Mouse (Mus musculus) liver, postnatal 0 days (tissue): ENCODE measurements around the gene Gm13278. TPM values are rescaled to one million over a fixed set of nuclear protein-coding genes. Genes with fewer than 3 reads are reported as not detected.
A peak's percentile ranks its signal among the peaks of the same experiment; 100 is the strongest.
"Not testable (repeated sequence)": the region's sequence is repeated elsewhere in the genome, so short reads cannot be mapped to it uniquely, and the experiment has no call there.

Source experiments
- ATAC-seq: fragments of 200-750 bp; cut with Nextera tagmentation; 2 replicates; pipeline ENCODE4 v1.8.0; 2017; ENCODE audit warnings: mild to moderate bottlenecking, moderate library complexity
- DNase-seq: peaks from one replicate; pipeline ENCODE4 v3.0.0-alpha.2; 2016
- H3K27ac ChIP-seq: fragments of 300-500 bp; sonication (generic); 2 replicates; pipeline ENCODE4 v1.5.1; 2014; ENCODE audit warnings: antibody characterized with exemption, moderate library complexity, mild to moderate bottlenecking, low read depth
- H3K27me3 ChIP-seq: fragments of 300-500 bp; sonication (generic); 2 replicates; pipeline ENCODE4 v1.6.1; 2014; ENCODE audit warnings: low read length, control low read depth, mixed read lengths; ENCODE audit not compliant: insufficient read depth
- H3K36me3 ChIP-seq: fragments of 300-500 bp; sonication (generic); replicated peaks from 2 replicates; pipeline ENCODE4 v1.6.1; 2014; ENCODE audit warnings: mild to moderate bottlenecking, control low read depth, low read length, moderate library complexity, mixed read lengths; ENCODE audit not compliant: insufficient read depth
- H3K4me1 ChIP-seq: fragments of 300-500 bp; sonication (generic); 2 replicates; pipeline ENCODE4 v1.6.1; 2014; ENCODE audit warnings: antibody characterized with exemption, mild to moderate bottlenecking, control low read depth; ENCODE audit not compliant: insufficient read depth
- H3K4me2 ChIP-seq: fragments of 300-500 bp; sonication (generic); 2 replicates; pipeline ENCODE4 v1.6.1; 2014; ENCODE audit warnings: low read depth, mild to moderate bottlenecking, low read length, moderate library complexity, mixed read lengths
- H3K4me3 ChIP-seq: fragments of 300-500 bp; sonication (generic); 2 replicates; pipeline ENCODE4 v1.5.1; 2014; ENCODE audit warnings: low read depth, low read length
- H3K9ac ChIP-seq: fragments of 300-500 bp; sonication (generic); replicated peaks from 2 replicates; pipeline ENCODE4 v1.6.1; 2014; ENCODE audit warnings: mild to moderate bottlenecking, moderate library complexity
- H3K9me3 ChIP-seq: fragments of 300-500 bp; sonication (generic); 2 replicates; pipeline ENCODE4 v1.6.1; 2016; ENCODE audit warnings: mild to moderate bottlenecking, control low read depth, low read length, mixed read lengths
- CTCF ChIP-seq: sonication (generic); IDR thresholded peaks from 2 replicates; pipeline ENCODE4 v1.5.1; 2016; ENCODE audit warnings: antibody characterized with exemption, low read depth
- EP300 ChIP-seq: IDR thresholded peaks from 2 replicates; pipeline ENCODE4 v1.6.1; 2016; ENCODE audit warnings: antibody characterized with exemption, low read depth, mild to moderate bottlenecking
- WGBS: fragments of 180-500 bp; shearing (Covaris S2); extraction: QIAGEN DNeasy Blood & Tissue Kit; methylation state at CpG from one replicate; pipeline ENCODE4 v1.1.7; 2014; ENCODE audit not compliant: insufficient replicate concordance; 5-methylcytosine and 5-hydroxymethylcytosine counted together
- polyA plus RNA-seq: library from polyadenylated mRNA; unstranded; fragments of >200 nt; fragmentation: Nextera tagmentation; extraction: Ambion mirVana; gene quantifications from 2 replicates; pipeline ENCODE4 v1.2.1, GENCODE M21; 2015

Gm13278 gene
- polyA plus RNA-seq, 1 experiment from 2014 or later: not detected

DNA sequence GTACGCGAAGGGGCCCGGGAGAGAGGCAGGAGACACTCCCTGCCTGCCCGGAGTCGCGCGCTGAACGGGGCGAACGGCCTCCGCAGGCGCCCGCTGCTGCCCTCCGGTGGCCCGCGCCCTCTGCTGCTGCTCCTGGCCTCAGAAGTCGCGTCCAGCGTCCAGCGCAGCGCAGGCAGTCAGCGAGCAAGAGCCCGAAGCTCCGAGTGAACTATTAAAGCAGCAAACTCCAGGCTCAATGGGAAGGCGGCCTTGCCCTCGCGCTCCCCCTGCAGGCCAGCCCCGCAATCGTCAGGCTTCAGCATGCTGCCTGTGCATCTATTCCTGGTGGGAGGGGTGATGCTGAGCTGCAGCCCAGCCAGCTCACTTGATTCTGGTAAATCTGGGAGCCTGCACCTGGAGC lies 11.6 kb downstream of the Gm13278 start, which contains the start of gene Gm13287:
Gm13287 (plus strand) TSS at position 301 of the 400 bp plus-strand sequence.
- not testable (repeated sequence) for H3K27me3 ChIP-seq, H3K9me3 ChIP-seq, H3K27ac ChIP-seq, H3K9ac ChIP-seq, H3K4me3 ChIP-seq, H3K36me3 ChIP-seq, H3K4me1 ChIP-seq, H3K4me2 ChIP-seq, DNase-seq, ATAC-seq
- no CpG with 5 or more reads among the region's 29 CpGs for WGBS

DNA sequence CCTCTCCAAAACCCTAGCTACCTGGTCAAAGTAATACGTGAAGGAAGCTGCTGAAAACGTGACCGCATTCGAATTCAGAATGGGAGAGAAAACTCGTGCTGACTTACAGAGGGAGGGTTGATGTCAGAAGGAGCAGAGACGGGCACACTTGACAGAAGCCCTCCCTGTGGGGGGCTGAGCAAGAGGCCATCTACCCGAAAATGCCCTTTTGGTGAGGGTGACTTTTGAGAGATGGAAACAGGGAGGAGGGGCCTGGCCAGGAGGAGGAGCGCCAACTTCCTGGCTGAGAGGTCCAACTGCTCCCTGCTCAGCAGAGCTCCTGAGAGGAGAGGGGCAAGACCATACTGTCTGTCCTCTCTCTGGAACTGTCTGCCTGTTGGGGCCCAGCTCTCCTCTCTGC lies 13.9 kb downstream of the Gm13278 start, which contains the start of gene Gm13288:
Gm13288 (plus strand) TSS at position 301 of the 400 bp plus-strand sequence.
- not testable (repeated sequence) for ATAC-seq, H3K9me3 ChIP-seq, H3K4me3 ChIP-seq, H3K27me3 ChIP-seq, H3K27ac ChIP-seq, H3K4me1 ChIP-seq, H3K4me2 ChIP-seq, DNase-seq, H3K9ac ChIP-seq, H3K36me3 ChIP-seq
- WGBS: no CpG with 5 or more reads among the region's 8 CpGs

DNA sequence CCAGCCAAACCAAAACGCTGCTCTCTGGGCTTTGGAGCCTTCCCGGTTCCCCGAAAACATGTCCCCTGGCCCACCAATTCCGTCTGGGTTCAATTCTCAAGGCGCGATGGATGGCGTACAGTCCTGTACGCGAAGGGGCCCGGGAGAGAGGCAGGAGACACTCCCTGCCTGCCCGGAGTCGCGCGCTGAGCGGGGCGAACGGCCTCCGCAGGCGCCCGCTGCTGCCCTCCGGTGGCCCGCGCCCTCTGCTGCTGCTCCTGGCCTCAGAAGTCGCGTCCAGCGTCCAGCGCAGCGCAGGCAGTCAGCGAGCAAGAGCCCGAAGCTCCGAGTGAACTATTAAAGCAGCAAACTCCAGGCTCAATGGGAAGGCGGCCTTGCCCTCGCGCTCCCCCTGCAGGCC lies 14.4 kb downstream of the Gm13278 start:
- H3K27ac ChIP-seq, H3K36me3 ChIP-seq, ATAC-seq, H3K27me3 ChIP-seq, H3K9me3 ChIP-seq, H3K9ac ChIP-seq, H3K4me2 ChIP-seq, H3K4me3 ChIP-seq, DNase-seq, H3K4me1 ChIP-seq: not testable (repeated sequence)
- whole genome bisulfite sequencing: no CpG with 5 or more reads among the region's 34 CpGs
- peak; percentile 41 for TF ChIP-seq CTCF

DNA sequence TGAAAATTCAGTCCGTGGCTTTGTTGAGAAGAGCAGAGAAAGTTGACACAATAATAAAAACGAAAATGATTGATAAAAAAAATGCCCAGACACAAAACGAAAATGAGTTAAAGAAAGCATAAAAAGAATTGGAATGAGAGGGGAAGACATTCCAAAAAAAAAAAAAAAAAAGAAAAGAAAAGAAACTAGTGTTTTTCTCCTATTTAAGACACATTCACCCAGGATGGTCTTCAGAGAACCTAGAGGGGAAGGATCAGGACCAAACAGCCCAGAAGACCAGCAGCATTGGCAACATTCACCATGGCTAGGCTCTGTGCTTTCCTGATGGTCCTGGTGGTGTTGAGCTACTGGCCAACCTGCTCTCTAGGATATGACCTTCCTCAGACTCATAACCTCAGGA lies 24.6 kb downstream of the Gm13278 start, which contains the start of gene Ifna7:
Ifna7 (plus strand) TSS at position 301 of the 400 bp plus-strand sequence.
- TF ChIP-seq CTCF (no peak), EP300 (no peak)
- 53% methylated on average over 3 of the region's 3 CpGs for WGBS
- H3K4me1 ChIP-seq: no peaks in the 10 kb centered on the region

DNA sequence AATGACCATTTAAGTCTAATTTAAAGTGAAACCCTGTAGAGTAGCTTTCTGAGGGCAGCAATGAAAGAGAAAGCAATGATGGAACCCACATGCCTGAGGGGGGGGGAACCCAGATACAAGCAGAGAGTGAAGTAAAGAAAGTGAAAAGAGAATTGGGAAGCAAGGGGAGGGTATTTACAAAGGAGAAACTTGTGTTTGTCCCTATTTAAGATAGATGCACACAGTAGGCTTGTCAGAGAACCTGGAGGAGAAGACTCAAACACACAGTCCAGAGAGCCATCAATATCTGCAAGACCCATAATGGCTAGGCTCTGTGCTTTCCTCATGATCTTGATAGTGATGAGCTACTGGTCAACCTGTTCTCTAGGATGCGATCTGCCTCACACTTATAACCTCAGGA lies 28.3 kb downstream of the Gm13278 start, which contains the start of gene Ifna11:
Ifna11 (plus strand) TSS at position 301 of the 400 bp plus-strand sequence.
- no peaks in the 10 kb centered on the region for H3K36me3 ChIP-seq
- no peaks in the 10 kb centered on the region for H3K27me3 ChIP-seq
- no peak within 1 kb of the TSS for H3K27ac ChIP-seq
- no peaks in the 10 kb centered on the region for H3K9me3 ChIP-seq
- no peak within 1 kb of the TSS for H3K9ac ChIP-seq
- no peak for DNase-seq
- TF ChIP-seq EP300 (no peak), CTCF (no peak)
- ATAC-seq: no peak
- 60% methylated on average over 1 of the region's 1 CpGs for WGBS
- no peak within 1 kb of the TSS for H3K4me2 ChIP-seq
- H3K4me1 ChIP-seq: no peaks in the 10 kb centered on the region
- no peak within 1 kb of the TSS for H3K4me3 ChIP-seq

More for the DNA sequence above, 24.6 kb downstream of the Gm13278 start, which contains the start of gene Ifna7:
- Histone ChIP-seq H3K27ac (no peak within 1 kb of the TSS), H3K4me3 (no peak within 1 kb of the TSS), H3K9me3 (no peaks in the 10 kb centered on the region), H3K36me3 (no peaks in the 10 kb centered on the region), H3K27me3 (no peaks in the 10 kb centered on the region), H3K4me2 (no peak within 1 kb of the TSS), H3K9ac (no peak within 1 kb of the TSS)
- DNase-seq (no peak), ATAC-seq (no peak)

DNA sequence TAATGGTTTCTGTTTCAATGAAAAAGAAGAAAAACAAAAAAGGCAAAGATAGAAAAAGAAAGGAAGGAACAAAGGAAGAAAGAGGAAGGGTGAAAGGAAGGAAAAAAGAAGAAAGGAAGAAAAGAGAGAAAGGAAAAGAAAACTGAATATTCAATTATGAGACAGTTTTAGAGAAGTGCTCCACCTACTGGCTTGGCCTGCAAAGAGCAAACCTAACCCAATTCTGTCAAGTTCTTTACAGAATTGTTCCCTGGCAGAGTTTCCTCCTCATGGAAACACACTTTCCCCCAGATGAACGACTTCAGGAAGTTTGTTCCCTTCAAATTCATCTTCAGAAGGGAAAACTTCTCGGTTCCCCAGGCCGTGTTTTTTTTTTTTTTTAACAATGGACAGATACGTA lies 31.6 kb downstream of the Gm13278 start:
- WGBS: 23% methylated on average over 4 of the region's 4 CpGs
- no peak for DNase-seq

DNA sequence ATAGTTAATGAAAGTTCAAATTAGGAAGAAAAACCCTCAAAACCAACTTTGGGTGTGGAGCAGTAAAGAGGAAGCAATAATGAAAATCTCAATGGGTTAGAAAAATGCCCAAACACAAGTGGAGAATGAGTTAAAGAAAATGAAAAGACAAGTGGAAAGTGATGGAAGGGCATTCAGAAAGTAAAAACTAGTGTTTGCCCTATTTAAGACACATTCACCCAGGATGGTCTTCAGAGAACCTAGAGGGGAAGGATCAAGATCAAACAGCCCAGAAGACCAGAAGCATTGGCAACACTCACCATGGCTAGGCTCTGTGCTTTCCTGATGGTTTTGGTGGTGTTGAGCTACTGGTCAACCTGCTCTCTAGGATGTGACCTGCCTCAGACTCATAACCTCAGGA lies 35.8 kb downstream of the Gm13278 start, which contains the start of gene Ifna6:
Ifna6 (plus strand) TSS at position 301 of the 400 bp plus-strand sequence.
- H3K36me3 ChIP-seq, H3K27ac ChIP-seq, H3K9ac ChIP-seq, H3K4me3 ChIP-seq, DNase-seq, H3K4me1 ChIP-seq, H3K9me3 ChIP-seq, H3K27me3 ChIP-seq, ATAC-seq, H3K4me2 ChIP-seq: not testable (repeated sequence)

More for the DNA sequence above, 31.6 kb downstream of the Gm13278 start:
- Histone ChIP-seq H3K27me3 (no peaks in the 10 kb centered on the region), H3K27ac (no peak overlapping the region), H3K4me2 (no peak overlapping the region), H3K4me3 (no peak overlapping the region), H3K36me3 (no peaks in the 10 kb centered on the region), H3K4me1 (no peaks in the 10 kb centered on the region), H3K9me3 (no peaks in the 10 kb centered on the region), H3K9ac (no peak overlapping the region)
- ATAC-seq: no peak
- TF ChIP-seq CTCF (peak; percentile 53), EP300 (no peak)
